Mouse (Mus musculus): ENCODE measurements at regions not wholly inside any gene's neighbourhood (a gene's known extent, or its start where the extent isn't known, plus 50 kb on each side); places are given as distances from the start of the nearest gene placed in this dataset.

- no peak for TF ChIP-seq CTCF (IDR thresholded peaks at IDR 0.05)
- peak; percentile 34; the same call in 1 of the 2 replicates for TF ChIP-seq EP300 (IDR thresholded peaks at IDR 0.05)
Measured at GRCm38 (mm10) chr3:36790245-36790644, 72.7 kb upstream of the 4932438A13Rik start.
